Mouse (Mus musculus) layer of hippocampus, adult 18-20 months (tissue): ENCODE results near the gene Elane. TPM values are rescaled to one million over a fixed set of nuclear protein-coding genes. Genes with fewer than 3 reads are reported as not detected.

Experiments used
- DNase-seq, 2 experiments: peaks; one replicate each; pipeline ENCODE4 v3.0.0; 2022; ENCODE audit warnings: low spot score in 2 of 2
- long read RNA-seq: library from polyadenylated mRNA; stranded (forward); transcript quantifications from one replicate; pipeline ENCODE4 v2.0.0, GENCODE M21; 2021
- total RNA-seq, 2 experiments: library from RNA; stranded (reverse); gene quantifications; 2 replicates each; pipeline ENCODE4 v1.2.3; 2021

The Elane gene
- not detected for total RNA-seq
- long read RNA-seq = 0 reads

DNA sequence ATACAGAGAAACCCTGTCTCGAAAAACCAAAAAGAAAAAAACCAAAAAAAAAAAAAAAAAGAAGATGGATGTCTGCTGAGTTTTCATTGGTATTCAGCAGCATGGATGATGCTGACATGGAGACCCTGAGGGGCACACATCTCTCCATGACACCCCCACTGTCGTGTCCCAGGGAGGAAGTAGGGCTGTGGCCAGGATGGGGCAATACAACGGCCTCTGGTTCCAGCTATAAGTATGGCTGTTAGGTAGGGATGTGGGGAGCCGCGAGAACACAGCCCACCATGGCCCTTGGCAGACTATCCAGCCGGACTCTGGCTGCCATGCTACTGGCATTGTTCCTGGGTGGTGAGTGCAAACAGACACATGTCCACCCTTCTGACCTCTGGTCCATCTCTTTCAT, at the start of gene Elane:
Gene Elane, plus strand, starts transcription at position 194 of the 400 bp plus-strand sequence.
- DNase-seq = no peak

DNA sequence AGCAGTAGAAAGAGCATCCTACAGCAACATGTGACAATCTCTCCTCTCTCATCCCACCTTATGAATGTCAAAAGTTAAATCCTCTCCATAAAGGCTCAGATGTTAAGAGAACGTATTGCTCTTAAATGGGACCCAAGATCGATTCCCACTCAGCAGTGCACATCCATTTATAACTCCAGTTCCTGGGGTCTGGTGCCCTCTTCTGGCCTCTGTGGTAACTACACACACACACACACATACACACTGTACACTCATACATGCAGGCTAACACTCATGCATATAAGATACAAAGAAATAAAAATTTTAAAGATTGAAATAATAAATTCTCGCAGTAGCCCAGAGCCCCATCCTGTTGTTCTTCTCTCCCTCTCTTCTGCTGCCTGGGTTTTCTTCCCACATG, 49.1 kb upstream of the Elane start:
- DNase-seq = no peak

DNA sequence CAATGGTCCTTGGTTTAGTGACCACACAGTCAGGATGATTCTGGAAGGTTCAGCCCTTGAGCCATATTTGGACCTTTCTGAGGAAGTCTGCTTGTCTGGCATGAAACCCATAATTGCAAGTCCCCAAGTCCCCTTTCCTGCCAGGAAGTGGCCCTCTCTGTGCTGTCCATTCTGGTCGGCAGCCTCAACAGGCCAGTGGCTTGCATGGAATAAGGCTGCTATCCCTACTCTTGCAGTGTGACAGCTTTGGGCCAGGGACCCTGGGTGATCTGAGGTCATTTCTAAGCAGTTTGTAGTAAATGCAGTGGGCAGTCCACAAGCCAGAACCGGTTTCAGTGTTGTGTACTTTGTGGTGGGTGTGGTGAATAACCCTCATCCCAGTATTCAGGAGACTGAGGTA, 47.9 kb upstream of the Elane start:
- no peak for DNase-seq

DNA sequence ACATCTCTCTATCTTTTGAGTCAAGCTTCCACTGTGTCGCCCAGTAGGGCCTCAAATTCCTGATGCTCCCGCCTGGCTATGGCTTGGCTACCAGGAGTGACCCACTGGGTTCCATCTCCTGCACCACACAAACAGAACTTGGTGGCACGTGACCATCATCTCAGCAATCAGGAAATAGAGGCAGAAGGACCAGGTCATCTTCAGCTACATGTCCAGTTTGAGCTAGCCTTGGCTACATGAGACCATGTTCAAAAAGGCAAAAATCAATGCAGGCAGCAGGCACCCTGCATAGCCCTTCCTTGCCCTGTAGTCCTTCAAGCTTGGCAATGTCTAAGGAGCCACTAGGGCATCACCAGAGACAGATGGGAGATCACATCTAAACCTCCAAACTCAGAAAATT, 46.0 kb upstream of the Elane start:
- DNase-seq = no peak

DNA sequence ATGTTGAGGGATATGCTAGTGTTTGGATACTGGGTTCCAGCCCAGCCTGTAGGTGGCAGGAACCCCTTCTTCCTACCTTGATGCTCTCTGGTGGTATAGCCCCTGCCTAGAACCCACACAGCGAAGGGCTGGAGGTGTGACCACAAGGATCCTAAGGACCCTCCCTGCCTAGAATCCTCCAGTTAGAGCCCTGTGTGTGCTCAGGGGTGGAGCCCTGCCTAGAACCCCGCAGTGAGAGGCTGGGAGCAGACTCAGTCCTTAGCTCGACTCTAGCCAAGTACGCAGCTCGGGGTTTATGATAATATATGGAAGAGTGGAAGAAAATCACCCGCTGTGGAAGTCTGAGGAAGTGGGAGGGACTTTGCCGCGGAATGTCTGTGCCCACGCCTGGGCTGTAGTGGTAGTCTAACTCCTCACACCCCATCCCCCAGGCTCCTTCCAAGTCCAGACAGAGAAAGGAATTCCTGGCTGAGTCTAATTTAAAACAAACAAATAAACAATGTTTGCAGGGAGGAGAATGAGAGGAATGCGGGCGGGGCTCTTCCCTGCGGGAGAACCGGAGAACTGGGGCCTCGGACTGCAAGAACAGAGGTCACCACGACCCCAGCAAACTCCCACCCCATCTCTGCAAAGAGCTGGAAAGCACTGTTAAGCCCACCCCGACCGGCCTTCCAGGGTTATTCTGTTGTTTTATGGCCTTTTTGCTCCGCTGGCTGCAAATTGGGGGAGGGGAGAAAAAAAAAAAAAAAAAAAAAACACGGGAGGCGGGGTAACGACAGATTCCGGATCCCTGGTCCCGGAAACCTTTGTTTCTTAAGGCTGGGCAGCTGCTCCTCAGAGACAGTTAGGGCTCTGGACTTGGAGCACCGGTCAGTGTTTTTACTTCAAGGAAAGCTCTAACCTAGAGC, 45.1 kb upstream of the Elane start:
- peak; percentile 59 to 75 for DNase-seq

DNA sequence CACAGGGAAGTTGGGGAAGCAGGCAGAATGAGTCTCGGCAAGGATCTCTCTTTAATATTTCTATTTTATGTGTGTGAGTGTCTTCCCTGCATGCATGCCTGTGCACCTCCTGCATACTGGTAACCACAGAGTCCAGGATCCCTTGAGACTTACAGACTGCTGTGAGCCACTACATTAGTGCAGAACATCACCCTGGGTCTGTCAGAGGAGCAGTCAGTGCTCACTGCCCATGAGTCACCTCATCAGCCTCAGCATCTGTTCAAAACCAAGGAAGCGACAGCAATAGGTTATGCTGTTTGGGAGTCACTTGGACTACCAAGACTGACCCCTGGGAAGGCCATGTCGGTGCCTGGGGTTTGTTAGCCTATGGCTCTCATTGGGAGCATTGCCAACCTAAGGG, 43.7 kb upstream of the Elane start:
- DNase-seq = no peak

DNA sequence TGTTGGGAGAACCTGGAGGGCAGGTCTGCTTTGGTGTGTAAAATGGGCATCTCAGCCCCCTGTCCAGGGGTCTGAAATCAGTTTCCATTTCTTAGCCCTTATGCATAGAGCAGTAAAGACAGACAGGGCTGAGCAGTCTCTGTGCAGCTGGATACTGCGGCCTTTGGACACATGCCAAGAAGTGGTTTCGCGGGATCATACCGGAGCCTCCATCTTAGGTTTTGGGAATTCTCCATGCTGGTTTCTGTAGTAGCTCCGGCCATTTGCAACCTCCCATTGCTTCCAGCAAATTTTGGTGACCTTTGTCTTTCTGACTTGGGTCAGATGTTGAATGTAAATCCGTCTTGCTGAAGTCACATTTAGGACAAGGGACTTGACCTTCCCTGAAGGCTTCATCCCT, 42.6 kb upstream of the Elane start:
- DNase-seq = no peak

DNA sequence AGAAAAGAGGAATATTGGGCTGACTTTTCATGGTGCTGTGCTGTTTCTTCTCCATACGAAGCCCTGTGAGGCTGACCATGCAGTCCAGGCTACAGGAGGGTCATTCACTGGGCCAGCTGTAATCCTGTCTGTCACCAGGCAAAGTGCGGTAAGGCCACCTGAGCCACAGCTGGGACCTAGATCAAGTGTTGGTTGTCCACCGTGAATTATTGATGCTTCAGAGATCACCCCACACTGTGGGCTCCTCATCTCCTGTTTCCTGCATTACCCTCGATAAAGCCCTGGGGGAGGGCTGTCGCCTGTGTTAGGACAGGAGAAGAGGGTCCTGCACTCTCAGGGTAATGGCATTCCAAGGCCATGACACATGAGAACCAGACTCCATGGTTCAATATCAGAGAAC, 39.5 kb upstream of the Elane start:
- no peak for DNase-seq

DNA sequence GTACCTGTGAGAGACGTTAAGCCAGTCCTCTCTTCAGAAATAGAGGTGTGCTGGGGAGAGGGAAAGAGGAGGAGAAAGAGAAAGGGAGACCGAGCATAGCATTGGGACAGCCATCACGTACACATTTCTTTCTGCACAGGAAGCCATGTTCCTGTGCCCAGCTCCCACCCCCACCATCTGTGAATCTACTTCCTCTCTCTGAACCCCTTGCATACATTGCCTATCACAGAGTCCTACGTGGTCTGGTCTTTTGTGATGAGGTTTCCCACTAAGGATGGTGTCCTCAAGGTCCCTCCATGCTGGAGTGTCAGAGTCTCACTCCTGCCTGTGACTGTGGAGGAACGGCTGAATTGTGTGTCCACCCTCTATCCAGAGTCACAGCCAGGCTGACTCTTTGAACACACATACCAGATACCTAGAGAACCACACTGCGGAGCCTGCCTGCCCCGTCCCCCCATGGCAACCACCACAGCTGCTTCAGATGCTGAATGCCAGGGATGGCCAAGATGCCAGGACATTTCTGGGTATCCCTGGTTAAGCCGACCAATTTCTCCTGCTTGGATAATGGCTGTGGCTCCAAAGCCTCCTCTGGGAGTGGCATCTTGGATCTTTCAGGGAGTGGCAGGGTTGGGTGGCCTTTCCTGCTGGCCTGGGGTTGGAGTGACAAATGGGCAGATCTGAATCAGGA, 36.0 kb upstream of the Elane start:
- no peak for DNase-seq

DNA sequence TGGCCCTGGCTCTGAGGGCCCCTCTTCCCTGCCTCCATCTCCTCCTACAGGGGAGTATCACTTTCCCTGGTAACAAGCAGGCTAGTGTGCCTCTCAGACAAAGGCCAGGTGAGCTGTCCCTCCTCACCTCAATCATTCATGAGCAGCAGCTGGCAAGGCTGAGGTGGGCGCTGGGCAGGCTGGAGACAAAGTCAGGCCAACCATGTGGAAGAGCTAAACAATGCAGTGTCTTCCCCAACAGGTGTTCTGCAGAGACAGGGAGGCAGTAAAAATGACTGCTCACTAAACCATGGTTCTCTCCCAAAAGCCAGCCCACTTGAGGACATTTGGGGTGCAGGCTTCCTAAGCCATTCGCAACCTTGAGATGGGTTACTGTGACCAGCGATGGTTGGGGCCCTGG, 34.4 kb upstream of the Elane start:
- no peak for DNase-seq

DNA sequence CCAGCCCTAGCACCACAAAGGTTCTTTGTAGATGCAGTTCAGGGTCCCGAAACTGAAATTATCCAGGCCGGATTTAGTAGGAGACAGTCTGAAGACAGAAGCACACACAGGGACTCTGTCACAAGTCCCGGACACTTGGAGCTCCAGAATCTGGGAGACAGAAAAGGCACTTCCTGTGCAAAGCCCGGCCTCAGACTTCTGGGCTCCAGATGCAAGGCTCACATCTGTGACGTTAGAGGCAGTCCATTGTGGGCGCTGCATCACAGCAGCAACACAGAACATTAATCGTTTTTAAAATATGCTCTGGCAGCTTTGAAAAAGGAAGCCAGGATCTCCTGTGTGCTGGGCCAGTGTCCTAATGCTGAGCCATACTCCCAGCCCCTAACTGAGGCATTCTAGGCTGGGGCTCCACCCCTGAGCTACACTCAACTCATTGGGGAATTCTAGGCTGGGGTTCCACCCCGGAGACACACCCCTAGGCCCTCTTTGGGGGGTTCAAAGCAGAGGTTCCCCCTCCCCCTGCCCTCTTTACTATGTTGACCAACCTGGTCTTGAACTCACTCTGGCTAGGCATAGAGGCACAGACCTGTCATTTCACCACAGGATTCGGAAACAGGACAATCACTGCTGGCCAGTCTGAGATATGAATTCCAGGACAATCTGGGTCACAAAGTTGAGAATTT, 33.8 kb upstream of the Elane start:
- no peak for DNase-seq

DNA sequence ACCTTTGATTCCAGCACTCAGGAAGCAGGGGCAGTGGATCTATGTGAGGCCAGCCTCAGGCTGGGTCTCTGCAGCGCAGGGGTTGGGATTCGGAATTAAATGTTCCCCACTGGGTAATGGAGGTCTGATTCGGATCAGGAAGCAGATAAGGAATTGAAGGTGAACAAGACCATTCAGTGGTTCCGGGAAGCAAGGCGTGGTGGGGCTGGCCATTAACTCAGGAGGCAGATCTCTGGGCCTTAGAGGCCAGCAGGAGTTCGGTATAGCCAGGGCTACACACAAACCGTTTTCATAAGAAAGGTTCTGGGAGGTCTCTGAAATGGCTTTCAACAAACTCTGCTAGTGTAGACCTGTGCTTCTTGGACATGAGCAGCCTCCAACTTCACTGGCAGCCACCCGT, 33.2 kb upstream of the Elane start:
- no peak for DNase-seq

DNA sequence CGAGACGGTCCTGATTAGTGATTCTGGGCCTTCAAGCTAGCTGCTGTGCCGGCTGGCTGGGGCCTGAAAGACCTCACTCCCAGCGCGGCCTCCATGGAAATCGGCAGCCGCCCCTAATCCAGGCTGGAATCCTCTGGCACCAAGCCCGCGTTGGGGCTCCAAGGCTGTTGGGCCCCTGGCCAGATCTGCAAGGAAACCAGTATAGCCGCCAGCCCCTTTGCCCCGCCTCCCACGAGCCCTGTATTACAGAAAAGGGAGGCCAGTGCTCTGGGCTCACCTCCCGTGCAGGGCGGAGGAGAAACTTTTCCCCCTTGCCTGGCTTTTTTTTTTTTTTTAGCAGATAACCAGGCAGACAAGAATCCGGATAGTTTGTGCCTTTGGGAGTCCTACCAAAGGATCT, 32.7 kb upstream of the Elane start:
- peak; percentile 68 to 86 for DNase-seq

DNA sequence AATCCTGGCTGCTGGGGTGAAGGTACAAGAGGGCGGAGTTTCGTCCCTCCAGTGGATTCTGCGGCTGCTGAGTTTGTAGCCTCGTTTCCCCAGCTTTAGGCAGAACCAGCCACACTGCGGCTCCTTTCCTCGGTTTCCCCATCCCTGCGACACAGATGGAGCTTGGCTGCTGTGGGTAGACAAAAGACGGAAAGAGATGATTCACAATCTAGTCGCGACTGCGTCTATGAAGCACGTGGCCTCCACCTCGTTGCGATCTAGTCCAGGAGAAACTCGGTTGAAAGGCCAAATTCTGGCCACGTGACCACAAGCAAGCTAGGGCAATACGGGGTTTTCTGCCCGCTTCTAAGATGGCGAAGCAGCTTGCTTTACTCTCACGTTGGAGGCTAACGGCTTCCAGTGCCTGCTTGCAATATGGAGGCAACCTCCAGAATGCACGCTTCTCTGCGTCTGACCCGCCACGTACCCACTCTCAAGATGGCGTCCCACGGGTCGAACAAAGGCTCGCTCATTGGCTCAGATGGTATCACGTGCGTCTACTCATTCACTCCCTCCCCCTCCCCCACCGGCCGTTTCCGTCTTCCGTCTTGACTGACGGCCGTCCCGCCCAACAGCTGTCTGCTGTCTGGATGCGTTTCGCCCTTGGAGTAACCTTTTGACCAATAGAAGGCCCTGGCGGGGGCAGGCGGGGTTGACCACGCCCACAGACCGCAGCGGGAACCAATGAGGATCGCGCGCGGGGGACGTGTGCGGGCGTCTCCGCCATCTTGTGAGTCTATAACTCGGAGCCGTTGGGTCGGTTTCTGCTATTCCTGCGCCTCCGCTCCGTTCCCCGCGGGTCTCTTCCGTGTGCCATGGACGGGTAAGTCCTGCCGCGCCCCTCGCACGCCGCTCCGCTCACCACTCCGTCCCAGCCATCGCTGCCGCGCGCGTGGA, 31.9 kb upstream of the Elane start, which contains the start of gene Ptbp1:
Gene Ptbp1, plus strand, starts transcription at position 568 of the 936 bp plus-strand sequence.
- DNase-seq = peak; percentile 99 to 100

DNA sequence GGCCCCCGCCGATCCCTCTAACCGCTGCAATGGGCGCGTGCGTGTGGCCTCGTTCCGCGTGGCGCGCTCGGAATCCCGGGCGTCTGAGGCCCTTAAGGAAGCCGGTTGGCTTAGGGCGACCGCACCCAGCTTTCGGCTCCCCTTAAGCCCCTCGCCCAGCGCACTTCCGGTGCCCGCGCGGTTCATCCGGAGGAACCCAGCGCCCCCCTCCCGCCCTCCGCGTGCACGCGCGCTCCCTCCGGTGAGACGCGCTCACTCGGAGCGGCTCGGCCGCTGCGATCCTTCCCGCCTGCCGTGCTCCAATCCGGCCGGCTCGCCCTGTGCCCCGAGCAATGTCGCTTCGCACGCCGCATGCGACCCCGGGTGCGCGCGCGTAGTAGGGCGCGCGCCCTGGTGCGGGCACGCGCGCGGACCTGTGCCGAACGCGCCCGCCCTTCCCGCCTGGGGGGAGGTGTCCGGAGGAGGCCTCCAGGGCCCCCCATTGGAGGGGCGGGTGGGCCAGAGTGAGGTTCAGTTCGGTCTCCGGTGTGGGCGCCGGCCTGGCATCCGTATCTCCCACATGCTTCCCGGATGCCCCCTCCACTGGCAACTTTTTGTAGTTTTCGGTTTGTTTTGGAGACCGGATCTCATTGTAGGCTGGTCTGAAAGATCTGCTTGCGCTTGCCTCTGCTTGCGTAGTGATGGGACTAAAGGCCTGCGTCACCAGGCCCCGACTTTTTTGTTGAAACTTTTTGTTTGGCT, 31.1 kb upstream of the Elane start:
- no peak for DNase-seq

DNA sequence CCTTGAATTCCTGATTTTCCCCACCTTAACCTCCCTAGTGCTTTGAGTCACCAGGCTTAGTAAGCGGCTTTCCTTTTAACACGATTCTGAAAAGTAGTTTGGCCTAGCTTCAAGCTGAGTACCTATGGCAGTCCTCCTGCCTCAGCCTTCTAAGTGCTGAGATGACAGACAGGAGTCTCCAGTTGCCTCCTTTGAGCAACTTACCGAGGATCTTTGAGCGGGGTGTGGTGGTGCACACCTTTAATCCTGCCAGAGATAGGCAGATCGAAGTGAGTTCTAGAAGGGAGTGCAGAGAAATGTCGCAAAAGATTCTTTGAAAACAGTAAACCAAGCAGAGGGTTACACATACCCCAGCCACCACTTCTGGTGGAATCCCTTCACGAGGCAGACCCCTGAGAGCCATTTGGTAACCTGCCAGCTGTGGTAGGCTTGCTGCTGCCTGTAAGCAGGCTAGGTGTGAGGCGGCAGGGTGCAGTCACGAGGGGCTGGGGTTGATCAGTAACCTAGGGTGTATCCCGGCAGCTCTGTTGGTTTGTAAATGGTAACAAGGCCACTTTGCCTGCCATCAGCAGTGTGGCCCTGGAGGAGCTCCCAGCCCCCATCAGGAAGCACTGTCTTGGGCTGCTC, 30.4 kb upstream of the Elane start:
- DNase-seq = no peak

DNA sequence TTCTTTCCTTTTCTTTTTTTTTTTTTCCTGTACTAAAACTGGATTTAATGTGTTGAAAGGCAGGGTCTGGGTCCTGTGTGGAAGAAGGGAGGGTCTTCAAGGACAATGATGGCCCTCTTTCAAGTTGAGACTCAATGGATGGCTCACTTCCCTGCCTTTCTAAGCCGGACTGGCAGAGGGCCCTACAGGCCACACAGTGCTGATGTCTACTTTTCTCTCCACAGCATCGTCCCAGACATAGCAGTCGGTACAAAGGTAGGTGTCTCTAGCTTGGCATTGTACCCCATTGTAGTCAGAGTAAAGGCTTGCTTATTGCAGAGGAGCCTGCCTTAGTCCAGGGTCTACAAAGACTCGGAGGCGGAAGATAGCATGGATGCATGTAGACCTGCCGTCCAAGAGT, 29.8 kb upstream of the Elane start:
- no peak for DNase-seq

DNA sequence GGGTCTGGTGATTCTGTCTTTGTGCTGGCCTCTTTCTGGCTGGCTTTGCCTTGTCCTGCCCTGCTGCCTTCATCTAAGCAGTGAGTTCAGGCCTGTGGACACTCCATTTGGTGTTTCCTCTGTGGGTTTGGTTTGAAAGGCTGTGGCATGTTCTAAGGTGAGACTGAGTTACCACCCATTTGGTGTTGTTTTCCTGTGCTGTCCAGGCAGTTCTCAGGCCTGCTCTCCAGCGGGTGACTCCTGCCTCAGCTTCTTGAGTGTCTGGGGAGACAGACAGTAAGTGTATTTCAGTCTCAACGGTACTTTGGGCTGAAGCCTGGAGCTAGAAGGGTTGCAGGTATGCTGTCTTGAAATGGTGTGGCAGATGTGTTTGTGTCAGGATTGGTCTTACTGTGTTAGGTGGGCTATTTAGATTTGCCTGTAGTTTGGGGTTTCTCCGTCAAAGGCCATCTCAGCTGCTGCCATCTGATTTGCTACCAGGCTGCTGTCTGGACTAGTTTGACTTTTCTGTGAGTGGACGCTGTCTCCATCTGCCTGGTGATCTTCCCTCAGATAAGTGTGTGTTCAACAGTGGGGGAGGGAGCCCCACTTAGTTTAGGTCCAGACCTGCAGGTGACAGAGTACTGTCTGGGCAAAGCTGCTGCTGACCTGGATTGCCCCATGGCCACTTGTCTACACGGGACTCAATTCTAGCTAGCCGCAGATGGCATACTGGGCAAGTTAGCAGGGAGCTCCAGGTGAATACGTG, 29.2 kb upstream of the Elane start:
- DNase-seq = no peak

DNA sequence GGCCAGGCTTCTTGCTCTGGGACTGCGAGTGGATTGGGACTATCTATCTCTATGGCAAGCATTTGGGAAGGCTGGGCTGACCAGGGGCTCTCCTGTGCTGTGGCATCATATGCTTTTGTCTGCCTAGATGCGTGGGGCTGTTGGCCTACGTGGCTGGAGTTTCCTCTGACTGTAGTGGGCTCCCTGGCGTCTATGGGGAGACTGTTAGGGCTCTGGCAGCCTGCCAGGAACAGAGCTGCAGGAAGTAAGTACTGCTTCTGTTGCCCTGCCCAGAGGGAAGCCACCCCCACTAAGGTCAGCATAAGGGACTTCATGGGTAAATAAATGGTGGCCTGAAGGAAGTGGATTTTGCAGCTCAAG, 28.6 kb upstream of the Elane start:
- no peak for DNase-seq
